Mouse (Mus musculus) cerebellum, adult 8-10 months (tissue): Measurements from ENCODE around the gene Abi3.

Experiments
- DNase-seq: peaks from one replicate; pipeline ENCODE4 v3.0.0; 2022

Abi3 gene

DNA sequence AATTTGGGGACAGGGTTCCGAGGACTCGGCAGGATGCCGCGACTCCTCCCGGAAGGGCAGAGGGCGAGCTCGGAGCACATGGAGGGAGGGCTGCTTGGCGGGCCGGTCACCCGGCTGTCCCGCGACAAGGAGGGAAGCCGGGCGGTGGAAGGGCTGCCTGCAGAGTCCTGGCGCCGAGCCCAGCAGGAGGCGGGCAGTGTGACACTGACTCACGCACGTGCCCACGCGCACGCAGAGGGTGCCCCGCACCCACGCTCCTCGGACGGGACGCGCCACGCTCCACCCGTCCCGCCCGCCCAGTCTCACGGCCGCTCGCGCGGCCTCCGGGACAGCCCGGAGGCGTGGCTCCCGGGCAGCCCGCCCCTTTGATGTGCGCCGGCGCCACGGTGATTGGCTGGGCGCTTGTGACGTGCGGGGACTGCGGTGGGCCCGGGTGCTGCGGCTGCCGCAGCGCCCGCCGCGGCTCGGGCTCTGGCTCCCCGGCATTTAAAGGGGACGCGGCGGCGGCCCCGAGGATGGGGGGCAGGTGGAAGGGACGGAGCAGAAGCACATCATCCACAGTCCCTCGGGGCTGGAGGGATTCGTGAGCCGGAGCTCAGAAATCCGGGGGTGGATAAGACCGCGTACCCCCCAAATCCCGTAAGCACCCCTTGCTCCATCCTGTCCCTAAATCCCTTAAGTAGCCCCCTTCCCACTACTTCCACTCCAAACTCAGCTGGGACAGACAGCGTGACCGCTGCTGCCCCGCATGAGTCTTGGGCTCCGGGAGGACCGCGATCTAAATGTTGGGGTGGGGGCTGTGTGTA is 18.0 kb downstream of the Abi3 start, which contains the start of gene Phospho1:
Phospho1 (plus strand) TSS at position 429 of the 806 bp plus-strand sequence.
- DNase-seq, result peak; percentile 90

- no peak for DNase-seq
These were observed 19.8 kb downstream of the Abi3 start for GRCm38 (mm10) chr11:95822437-95822836.

- no peak for DNase-seq
These were observed 20.8 kb downstream of the Abi3 start for GRCm38 (mm10) chr11:95821511-95821910.

- no peak for DNase-seq
These were observed 23.1 kb downstream of the Abi3 start for GRCm38 (mm10) chr11:95819138-95819537.

- no peak for DNase-seq
These were observed 26.9 kb downstream of the Abi3 start for GRCm38 (mm10) chr11:95815412-95815811.

DNA sequence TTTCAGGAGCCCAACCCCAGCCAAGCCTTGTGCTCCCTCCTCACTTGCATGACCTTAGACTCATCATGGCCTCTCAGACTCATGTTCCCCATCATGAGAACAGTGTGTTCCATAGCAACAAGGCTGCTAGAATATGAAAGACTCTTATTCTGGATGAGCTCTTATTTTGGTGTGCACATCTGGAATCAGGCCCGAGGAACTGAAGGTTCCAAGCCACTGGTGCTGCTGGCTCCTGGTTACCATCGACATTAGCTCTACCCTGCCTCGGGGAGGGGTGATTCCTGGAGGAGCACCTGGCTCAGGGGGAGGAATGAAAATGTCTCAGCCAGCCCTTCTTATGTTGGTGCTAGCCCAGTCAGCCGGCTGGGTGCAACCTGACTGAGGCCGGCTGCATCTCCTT is 27.4 kb downstream of the Abi3 start:
- DNase-seq, result no peak

DNA sequence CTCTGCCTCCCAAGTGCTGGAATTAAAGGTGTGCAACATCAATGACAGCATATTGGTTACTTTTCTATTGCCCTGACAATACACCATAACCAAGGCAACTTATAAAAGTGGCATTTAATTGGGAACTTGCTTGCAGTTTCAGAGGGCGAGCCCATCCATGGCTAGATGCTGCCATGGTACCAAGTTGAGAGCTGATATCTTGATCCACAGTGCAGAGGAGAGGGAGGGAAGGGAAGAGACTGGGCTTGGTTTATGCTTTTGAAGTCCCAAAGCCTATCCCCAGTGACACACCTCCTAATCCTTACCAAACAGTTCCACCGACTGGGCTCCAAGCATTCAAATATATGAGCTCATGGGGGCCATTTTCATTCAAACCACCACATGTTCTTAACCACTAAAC is 28.2 kb downstream of the Abi3 start:
- no peak for DNase-seq

- no peak for DNase-seq
These were observed 30.1 kb downstream of the Abi3 start for GRCm38 (mm10) chr11:95812224-95812623.

GRCm38 (mm10) chr11:95811741-95812140 is 30.5 kb downstream of the Abi3 start:
- DNase-seq, result no peak

DNA sequence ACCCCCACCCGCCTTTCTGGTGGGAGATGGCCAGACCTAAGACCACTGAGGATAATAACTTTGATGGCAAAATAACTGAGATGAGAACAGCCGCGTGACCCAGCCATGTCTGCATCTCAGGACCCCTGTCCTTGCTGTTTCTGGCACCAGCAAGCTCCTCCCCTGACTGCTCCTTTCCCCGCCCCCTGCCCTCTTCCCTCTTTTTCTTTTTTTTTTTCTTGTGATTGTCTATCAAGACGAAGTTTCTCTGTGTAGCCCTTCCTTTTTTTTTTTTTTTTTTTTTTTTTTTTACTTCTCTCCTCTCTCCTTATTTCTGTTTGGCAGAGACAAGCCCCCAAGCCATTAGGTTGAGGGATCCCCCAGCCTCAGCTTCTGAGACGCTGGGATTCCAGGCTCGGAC is 31.4 kb downstream of the Abi3 start:
- DNase-seq, result no peak

- DNase-seq, result no peak
These were observed 32.7 kb downstream of the Abi3 start for GRCm38 (mm10) chr11:95809603-95810002.

- no peak for DNase-seq
These were observed 33.7 kb downstream of the Abi3 start for GRCm38 (mm10) chr11:95808448-95809011.

- DNase-seq, result no peak
These were observed 34.4 kb downstream of the Abi3 start for GRCm38 (mm10) chr11:95807884-95808283.

- no peak for DNase-seq
These were observed 36.7 kb downstream of the Abi3 start for GRCm38 (mm10) chr11:95805527-95805926.

DNA sequence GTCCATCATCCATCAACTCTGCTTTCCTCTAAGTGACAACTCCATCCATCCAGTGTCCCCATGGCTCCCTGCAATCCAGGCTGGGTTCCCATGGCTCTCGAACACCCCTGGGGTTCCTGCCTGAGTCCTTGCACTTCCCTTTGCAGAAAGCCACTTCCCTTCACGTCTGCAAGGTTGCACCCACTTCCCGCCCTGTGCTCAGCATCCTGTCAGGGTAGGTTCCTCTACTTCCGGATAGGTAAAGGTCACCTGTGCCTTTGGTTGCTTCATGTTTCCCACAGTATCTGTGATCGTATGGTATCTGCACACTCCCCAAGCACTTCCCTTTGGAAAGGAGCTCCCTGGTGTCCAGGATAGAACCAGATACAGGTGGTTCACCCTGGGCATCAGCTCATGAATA is 37.3 kb downstream of the Abi3 start:
- DNase-seq, result no peak

GRCm38 (mm10) chr11:95795582-95795981 is 46.7 kb downstream of the Abi3 start:
- DNase-seq, result no peak

DNA sequence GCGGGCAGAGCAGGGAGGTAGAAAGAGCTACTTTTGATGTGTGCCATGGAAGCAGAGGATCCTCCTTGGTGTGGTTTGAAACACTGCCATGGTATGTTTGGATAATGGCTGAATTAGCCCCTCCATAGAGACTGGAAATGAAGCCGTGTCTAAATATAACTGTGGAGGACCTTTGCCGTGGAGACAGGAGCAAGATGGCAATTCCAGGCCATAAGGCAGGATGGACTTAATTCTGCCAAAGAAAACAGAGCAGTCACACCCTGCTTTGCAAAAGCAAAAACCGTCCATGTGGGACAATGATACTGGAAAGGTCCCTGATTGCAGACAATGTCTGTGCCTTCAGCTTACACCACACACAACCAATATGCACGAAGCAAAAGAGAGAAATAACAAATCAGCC is 48.1 kb downstream of the Abi3 start:
- DNase-seq, result no peak

DNA sequence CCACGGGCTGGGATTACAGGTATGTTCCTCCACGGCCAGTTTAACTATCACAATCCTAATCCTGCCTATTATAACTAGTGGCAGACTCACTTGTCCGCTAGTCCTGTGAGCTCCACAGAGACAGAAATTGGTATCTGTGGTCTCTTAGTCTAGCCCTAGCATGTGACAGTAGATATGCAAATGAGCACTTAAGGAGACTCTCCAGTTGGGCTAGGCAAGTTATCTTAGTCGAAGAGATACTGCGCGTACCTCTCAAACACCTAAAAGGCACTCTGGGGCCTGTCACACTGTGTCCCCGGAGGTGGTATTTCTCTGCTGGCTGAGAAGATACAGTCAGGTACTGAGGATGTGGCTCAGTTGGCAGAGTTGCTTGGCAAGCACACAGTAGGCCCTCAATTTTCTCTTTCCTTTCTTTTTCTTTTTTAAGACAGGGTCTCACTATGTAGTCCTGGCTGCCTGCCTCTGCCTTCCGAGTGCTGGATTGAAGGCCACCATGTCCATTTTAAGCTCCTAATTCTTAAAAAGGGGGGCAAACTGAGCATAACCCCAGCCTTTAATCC is 49.2 kb downstream of the Abi3 start:
- no peak for DNase-seq

DNA sequence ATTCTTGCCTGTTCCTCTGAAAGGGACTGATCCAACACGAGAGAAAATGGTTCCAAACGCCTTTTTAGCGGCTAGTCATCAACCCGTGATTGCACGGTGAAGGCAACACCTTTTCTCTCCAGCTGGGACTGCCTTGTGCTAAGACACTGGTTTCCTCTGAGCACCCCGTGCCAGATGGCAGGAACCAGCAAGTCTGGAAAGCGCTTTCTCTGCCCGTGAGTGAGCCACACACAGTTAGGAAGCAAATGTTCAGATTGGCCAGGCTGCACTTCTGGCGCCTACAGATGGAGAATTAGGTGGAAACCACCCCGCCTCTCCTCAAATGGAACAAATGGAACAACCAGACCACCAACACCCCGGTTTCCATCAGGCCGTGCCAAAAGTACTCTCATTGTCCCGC is 50.5 kb downstream of the Abi3 start:
- DNase-seq, result peak; percentile 15

- DNase-seq, result no peak
These were observed 52.8 kb downstream of the Abi3 start for GRCm38 (mm10) chr11:95789451-95789891.

DNA sequence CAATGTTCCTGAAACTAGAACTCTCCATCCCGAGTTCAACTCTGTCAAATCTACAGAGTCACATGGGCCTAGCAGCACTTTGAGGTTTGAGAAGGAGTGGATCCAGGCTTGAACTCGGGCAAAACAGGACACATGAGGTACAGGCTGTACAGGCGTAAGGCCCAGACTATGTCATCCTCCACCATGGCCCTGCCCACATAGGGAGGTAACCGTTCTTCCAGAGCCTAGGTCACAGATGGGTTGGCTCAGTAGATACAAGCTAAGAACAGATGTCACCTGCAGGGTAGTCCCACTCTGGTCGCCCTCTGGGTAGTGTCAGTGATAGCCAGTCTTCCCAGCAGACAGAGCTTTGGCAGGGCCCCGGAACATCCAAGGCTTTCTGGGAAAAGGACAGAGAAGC is 55.8 kb downstream of the Abi3 start:
- no peak for DNase-seq

GRCm38 (mm10) chr11:95785675-95786074 is 56.6 kb downstream of the Abi3 start:
- no peak for DNase-seq

- no peak for DNase-seq
These were observed 58.3 kb downstream of the Abi3 start for GRCm38 (mm10) chr11:95783958-95784357.

DNA sequence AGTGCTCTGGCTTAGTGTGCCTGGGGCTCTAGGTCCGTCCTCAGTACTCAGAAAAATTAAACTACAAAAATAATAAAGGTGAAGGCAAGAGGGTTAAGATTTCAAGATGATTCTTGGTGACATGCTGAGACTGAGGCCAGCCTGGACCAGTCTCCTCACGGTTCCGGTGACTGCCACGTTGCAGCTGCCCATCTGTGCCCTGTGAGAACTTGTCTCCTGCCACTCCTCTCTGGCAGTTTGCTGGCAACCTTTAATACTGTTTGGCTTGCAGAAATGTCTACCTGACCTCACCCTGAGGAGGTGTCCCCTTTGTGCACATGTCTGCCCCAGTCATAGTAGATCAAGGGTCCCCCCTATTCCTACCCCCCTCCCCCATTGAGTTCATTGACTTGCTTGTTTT is 58.8 kb downstream of the Abi3 start:
- no peak for DNase-seq
